Mouse (Mus musculus) large intestine, adult 2 months (tissue): ENCODE data around the gene Wnt5b. TPM values are rescaled to one million over a fixed set of nuclear protein-coding genes. Genes with fewer than 3 reads are reported as not detected.

Experiments used
- DNase-seq: peaks from one replicate; pipeline ENCODE4 v3.0.0-alpha.2; 2012; ENCODE audit warnings: low read depth, low spot score
- WGBS: fragments of 180-500 bp; shearing (Covaris S2); methylation state at CpG from one replicate; pipeline ENCODE4 v1.1.7; 2018; 5-methylcytosine and 5-hydroxymethylcytosine counted together
- polyA plus RNA-seq: library from polyadenylated mRNA; depleted of rRNA; stranded (reverse); fragments of >200 nt; gene quantifications from 2 replicates; pipeline ENCODE4 v1.2.3, GENCODE M21; 2012

Wnt5b gene
- polyA plus RNA-seq, 1 experiment = 1.1 TPM

DNA sequence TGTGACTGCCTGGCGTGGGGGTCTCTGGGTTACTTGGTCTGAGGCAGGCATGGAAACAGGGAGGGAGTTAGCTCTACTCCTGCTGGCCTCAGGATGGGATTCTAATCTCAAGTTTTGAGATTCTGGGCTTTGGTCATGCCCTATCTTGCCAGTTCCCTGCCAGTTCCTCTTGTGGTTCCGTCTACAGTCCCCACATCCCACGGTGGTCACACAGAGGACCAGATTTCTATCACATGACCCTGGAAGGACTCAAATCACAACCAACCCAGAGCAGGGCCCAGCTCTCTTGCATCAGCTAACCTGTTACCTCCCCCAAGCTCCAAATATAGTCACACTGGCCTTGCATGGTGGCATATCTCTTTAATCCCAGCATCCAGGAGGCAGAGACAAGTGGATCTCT lies 14.5 kb downstream of the Wnt5b start:
- no peak for DNase-seq
- WGBS = 94% methylated on average over 3 of the region's 3 CpGs

DNA sequence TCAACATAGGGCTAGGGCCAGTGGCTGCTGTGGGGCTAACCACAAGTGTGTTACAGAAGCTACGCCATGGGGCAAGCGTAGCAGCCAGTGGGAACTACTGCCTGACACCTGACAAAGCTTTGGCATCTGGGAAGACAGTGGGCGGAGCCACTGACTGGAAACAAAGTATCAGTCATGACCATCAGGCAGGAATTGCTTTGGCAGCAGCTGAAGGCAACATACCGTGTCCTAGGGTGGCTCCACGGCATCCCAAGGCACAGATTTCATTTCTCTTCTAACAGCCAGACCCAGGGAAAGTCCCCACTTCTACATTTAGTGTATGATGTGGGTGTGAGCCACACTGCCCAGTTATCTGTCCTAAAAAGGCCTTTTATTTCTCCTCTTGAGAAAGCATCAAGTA lies 17.6 kb downstream of the Wnt5b start:
- WGBS = 64% methylated on average over 5 of the region's 5 CpGs

DNA sequence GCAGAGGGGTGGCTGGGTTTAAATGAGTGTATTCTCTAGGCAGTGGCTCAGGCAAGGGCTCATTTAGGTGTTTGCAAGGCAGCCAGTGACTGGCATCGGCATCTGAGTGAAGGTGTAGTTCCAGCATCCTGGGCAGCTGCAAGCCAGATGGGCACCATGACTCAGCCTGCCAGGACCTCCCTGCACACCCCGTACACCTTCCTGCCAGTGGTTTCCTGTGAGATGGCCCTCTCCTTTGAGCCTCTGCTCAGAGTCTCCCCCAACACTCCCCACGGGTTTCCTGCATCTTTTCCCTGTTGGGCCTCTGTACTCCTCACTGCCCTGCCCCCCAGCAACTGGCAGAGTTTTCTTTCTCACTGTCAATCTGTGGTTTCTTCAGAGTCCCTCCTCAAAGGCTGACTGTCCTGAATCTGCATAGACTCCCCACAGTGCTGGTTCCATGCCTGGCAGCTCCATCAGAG lies 22.2 kb downstream of the Wnt5b start:
- whole genome bisulfite sequencing = 53% methylated on average over 3 of the region's 3 CpGs
- DNase-seq = no peak

More for the DNA sequence above, 17.6 kb downstream of the Wnt5b start:
- no peak for DNase-seq

DNA sequence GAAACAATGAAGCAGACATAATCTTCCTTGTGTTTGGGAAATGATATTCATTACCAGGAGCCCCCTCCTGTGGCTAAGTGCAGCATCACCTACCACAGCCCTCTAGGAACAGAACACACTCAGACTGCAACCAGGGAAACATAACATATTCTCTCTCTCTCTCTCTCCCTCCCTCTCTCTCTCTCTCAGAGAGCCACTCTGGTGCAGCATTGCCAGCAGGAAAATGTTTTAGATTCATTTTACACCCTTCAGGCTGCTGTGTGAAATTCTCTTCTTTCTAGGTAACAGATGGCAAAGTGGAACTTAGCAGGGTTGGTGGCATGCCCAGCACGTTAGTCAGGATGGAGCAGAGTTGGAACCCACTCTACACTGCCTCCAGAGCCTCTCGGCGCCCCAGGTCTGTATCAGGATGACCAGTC lies 22.7 kb downstream of the Wnt5b start:
- no peak for DNase-seq
- WGBS = 80% methylated on average over 3 of the region's 3 CpGs

DNA sequence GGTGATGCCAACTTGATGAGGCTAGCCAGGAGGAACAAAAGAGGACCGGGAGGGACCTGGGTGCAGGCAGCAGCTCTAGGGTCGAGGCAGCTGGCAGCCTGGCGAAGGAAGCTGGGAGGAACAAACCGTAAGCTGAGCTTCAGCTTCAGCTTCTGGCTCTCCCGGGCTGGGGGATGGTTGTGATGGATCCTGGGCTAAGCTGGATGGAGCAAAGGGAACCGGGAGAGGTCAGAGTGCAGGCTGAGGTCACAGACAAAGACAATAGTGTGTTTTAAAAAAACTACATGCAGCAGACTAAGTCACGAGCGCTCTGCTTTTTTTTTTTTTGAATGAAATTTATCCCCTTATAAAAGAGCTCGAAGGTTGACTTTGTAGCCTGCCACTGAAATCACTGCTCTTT lies 23.4 kb downstream of the Wnt5b start:
- 51% methylated on average over 9 of the region's 9 CpGs for WGBS
- DNase-seq = no peak

DNA sequence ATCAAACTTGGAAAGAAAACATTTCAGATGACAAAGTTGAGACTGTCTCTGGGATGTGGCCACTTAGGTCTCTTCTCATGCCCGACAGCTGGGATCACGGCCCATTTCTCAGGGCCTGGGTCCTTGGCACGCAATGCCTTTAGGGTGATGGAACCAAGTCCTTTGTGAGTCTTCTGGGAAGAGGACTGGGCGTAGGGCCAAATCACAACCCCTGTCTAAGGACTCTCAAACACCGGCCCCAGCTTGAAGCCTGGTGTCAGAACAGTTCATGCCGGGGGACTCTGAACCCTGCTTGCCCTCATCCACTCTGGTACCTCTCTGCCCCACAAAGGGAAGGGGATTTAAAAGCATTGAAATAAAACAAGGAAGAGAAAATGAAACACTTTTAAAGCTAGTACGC lies 30.1 kb downstream of the Wnt5b start:
- WGBS = 55% methylated on average over 7 of the region's 7 CpGs

DNA sequence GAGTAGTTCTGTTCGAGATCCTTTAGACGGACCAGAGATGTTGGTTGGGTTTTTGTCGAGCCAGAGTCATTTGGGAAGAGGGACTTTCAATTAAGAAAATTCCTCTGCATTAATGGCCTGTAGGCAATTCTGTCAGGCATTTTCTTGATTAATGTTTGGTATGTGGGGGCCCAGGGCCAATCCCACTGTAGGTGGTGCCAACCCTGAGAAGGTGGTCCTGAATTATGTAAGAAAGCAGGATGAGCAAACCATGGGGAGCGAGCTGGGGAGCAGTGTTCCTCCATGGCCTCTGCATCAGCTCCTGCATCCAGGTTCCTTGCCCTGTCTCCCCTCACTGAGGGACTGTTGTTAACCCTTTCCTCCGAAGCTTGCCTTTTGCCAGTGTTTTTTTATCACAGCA lies 30.7 kb downstream of the Wnt5b start:
- no peak for DNase-seq

More for the DNA sequence above, 30.1 kb downstream of the Wnt5b start:
- DNase-seq = no peak

DNA sequence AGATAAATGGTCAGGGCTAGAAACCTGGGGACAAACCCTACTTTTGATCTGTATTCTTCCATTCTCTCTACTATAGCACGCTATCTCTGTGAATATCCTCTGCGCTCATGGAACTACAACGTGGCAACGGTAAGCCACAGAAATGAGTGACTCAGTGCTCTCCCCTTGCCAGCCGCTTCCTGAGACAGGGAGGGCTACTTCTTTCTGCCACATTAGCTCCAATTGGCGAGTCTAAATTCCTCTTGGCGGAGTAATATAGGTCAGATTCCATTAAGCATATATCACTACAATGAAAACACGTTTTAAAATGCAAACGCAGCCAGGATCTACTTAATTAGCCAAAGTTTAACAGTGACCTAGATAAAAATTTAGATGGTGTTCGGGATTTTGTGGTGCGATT lies 31.4 kb downstream of the Wnt5b start:
- DNase-seq = no peak
- WGBS = 92% methylated on average over 11 of the region's 11 CpGs

More for the DNA sequence above, 30.7 kb downstream of the Wnt5b start:
- WGBS = 79% methylated on average over 5 of the region's 5 CpGs

DNA sequence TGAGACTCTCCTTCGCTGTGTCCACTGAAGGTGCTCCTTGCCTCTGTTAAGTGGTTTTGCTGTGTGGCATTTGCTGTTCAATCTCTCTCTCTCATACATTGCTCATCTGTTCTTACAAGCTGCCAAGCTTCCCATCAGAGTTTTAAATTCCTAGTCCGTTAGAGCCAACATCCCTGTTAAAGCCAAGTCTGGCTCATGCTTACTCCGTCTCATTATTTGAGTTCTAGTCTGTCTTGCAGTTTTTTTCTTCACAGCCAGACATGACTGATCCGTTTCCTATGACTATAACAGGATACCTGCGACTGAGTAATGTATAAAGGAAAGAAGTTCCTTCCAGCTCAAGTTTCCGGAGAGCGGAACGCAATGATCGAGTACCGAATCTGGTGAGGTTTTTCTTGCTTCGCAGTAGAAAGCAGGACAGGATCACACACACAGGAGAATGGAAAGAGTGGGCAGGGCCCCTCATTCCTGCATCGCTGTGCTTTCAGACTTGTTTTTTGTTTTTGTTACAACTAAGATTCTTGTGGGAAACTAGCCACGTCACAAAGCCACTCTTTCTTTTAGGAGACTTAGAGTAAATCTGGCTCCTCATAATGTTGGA lies 34.6 kb downstream of the Wnt5b start:
- WGBS = 85% methylated on average over 13 of the region's 13 CpGs
- no peak for DNase-seq

DNA sequence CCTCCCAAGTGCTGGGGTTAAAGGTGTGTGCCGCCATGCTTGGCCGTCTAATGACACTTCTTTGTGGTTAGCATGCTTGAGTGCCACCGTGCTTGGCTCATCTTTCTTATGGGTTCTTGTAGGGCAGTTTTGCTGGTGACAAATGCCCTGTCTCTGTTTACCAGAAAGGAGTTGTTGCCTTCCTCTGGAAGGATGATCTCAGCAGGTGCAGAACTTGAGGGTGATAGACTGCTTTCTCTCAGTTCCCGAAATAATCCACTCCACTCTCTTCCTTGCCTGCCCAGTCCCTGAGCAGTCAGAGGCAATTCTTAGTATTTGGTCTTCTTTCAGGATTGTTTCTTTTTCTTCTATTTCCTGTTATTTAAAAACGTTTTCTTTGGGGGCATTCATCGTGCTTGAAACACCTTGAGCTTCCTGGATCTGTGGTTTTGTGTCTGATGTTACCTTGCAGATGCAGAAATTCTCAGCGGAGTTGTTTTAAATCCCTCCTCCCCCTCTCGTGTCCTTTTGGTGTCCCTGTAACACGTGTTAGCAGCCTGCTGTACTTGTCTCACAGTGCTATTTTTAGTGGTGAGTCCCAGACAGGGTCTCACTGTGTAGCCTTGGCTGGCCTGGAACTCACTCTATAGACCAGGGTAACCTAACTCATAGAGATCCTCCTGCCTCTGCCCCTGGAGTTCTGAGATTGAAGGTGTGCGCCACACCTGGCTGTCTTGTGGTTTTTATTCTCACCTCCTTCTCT lies 35.3 kb downstream of the Wnt5b start:
- DNase-seq = no peak
- WGBS = 72% methylated on average over 10 of the region's 10 CpGs

DNA sequence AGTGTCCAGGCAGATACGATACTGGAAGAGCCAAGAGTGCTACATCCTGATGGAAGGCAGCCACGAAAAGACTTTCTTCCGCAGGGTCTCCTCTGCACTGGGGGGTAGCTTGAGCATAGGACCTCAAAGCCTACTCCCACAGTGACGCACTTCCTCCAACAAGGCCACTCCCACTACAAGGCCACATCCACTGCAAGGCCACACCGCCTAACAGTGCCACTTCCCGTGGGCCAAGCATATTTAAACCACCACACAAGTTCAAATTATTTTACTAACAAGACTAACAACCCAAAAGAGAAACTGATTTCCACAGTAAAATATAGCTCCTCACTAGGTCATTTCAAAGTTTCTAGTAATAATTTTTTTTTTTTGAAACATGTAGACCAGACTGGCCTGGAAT lies 35.9 kb downstream of the Wnt5b start:
- no peak for DNase-seq
- WGBS = 90% methylated on average over 6 of the region's 6 CpGs

DNA sequence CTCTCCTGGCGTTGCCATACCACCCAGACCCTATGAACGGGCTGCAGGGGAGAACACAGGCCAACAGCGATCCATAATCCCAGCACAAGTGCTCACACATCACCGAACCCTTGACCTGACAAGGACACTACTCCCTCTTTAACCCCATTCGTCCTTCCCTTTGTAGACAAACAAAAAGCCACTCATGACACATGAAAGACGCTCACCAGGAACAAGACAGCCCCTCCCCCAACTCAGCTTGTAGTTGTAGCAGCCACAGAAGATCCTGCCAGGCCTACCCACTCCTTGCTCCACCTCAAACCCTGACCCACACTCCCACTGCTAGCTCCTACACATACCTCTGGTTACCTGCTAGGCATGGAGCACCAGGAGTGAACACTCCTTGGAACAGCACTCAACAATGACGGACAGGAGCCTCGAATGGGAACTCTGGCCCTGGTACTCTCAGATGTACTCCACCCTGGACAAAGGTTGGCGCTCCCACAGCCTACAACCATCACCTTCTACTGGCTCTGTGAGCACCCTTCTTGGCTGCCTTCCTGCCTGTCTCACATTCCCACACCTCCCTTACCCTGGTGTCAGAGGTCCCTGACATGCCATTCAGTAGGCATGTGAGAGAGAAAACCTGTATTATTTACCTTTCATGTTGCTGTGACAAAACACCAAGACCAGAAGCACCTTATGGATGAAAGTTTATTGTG lies 38.5 kb downstream of the Wnt5b start:
- DNase-seq = no peak
- WGBS = 73% methylated on average over 9 of the region's 9 CpGs

DNA sequence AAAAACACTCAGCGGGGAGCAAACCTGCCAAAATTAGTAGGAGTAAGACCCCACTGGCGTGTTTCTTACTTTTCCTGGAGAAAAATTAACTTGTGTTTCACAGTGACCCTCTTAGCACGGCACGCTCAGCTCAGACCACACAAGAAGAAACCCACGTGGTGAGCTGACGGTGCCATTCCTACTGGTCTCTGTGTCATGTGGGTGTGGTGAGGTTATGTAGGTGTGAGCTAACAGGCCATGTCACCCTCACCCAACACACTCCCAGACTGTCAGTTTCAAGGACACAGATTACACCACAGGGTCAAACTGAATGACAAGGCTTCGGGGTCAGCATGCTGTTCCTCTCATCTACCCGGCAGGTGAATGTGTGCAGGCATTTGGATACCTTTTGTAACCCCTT lies 39.4 kb downstream of the Wnt5b start:
- 81% methylated on average over 8 of the region's 8 CpGs for WGBS
- no peak for DNase-seq

DNA sequence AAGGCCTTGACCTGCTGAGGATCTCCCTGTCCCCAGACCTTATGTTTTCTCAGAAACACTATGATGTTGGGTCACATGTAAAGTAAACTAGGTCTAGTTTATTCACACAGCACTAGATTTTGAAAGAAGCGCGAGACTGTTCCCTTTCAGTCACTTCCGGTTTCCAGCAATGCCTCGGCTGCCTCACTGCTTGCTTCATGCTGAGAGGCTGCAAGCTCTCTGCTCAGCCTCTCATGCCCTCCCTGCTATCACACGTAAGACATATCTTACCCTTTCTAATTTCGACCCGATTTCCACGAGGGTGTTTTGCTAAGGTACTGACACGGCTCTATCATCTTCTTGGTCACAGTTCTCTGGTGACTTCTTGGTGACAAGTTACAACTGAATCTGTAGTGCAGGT lies 42.1 kb downstream of the Wnt5b start:
- 65% methylated on average over 9 of the region's 9 CpGs for WGBS
- no peak for DNase-seq

DNA sequence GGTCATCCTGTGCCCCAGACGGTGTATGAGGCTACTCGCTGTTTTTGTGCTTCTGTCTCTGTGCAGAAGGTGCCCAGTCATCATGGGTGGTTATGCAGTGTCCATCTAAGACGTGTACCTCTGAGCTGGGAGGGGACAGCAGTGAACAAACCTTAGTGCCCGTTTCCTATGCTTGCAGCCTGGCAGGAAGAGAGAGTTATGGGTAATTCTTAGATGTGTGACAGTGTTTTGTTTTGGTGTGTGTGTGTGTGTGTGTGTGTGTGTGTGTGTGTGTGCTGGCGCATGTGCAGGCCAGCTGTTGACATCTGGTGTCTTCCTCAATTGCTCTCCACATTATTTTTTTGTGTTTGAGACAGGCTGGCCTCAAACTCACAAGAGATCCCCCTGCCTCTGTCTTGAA lies 44.1 kb downstream of the Wnt5b start:
- WGBS = 52% methylated on average over 5 of the region's 5 CpGs
- no peak for DNase-seq

DNA sequence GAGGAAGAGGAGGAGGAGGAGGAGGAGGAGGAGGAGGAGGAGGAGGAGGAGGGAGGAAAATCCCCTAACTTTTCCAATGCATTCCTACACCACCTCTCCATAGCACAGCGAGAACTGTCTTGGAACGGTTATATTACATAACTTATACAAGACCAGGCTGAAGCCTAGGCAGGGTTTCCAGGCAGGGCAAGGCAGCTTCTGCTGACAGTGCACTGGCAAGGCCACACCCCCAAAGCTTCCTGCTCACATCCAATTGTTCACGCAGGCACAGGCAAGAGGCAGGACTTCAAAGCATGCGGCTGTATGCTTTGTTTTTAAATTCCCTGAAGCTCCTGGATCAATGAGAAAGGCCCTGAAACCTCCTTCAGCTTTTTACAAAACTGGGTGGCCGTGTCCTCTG lies 44.9 kb downstream of the Wnt5b start:
- WGBS = 9% methylated on average over 5 of the region's 5 CpGs
- DNase-seq = no peak

DNA sequence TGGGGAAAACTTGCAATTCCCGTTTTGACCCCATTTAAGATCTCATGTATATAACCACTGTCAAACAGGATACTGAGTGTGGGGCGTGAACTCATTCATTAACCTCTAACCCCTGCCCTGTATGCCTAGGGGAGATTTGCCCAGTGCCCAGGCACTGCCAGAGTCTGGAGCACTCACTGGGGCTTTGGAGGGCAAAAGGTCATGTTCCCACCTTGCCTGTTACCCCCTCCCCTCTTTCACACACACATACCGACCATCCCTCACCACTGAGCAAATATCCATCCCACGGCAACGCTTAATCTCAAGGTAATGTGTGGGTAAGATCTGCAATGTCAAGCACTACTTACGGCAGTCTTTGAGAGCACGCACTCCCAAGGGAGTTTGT lies 51.5 kb downstream of the Wnt5b start:
- 77% methylated on average over 7 of the region's 7 CpGs for WGBS
- DNase-seq = no peak

DNA sequence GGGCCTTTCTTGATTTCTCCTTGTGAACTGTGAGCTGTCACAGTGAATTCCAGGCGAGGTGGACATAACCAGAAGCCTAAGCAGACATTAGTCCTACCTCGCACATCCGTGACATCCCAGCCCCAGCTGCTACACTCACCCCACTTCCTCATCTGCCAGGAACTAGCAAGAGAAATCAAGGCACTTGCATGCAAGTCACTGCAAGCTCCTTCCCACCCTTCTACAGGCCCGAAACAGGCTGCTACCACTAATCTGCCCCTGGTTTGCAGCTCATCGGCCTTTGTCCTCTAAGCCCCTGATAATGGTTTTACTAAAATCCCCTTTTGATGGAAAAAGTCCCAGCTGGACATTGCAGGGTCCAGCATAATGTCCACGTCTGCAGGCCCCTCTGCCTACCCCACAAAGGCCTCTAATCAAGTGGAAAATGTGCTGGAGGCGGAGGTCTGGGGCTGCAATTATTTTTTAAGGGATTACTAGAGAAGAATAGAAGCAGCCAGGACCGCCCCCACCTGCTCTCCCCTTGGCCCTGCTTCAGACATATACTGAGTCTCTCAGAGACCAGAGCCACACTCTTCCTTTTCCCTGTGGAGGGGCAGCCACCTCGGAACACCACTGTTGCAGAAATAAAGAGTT lies 52.0 kb downstream of the Wnt5b start:
- WGBS = 83% methylated on average over 9 of the region's 9 CpGs
- no peak for DNase-seq

DNA sequence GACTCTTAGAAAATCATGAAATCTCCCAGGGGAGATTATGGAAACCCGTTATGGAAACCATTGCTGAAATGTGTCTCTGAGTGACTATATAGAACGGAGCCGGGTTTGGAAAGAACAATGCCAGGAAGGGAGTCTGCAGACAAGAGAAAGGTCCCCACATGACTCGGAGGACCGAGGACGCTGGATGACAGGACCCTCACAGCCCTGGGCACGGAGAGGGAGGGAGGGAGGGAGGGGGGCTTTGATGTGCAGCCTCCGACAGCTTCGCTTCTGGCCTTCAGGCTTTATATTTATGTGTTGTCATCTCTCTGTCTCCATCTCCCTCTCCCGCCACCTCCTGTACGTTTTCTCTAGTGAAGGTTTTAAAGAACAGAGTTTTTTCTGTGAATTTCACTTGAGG lies 53.1 kb downstream of the Wnt5b start:
- 83% methylated on average over 11 of the region's 11 CpGs for WGBS
- DNase-seq = no peak

DNA sequence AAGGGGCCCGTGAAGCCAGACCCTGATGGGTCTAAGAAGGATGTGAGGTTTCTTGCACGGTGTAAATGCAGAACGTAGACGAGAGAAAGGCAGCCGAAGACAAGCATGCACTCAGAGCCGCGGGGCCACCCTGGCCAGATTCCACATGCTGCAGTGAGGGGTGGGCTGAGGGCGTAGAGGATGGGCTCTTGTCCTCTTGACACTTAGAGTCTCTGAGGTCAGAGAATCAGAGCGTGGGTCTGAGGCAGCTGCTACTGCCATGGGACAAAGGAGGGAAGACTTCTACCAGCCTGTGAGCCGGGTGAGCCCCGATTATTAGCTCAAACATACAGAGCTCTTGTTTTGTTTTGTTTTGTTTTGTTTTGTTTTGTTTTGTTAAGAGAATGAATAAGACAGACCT lies 53.6 kb downstream of the Wnt5b start:
- no peak for DNase-seq
- 76% methylated on average over 11 of the region's 11 CpGs for WGBS
